16 mouse cellular contexts compared by ENCODE assay signal in the genomic region with DNA sequence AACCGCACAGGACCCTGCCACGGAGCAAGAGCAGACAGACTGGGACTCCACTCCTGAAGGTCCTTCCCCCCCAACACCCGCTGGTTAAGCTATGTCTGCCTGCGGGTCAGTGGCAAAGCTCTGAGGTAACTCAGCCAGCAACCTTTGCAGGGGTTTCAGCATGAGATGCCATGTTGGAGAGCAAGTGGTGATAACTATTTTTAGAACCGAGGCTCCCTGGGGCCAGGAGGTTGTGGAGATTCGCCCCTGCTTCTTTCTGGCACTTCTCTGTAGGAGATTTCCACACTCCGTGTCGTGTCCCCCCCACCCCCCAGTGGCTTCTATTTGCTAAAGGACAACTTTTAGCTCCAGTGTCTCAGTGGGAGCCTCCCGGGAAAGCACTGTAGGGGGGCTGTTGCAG.
"Had no signal": no experiment of that assay in that cellular context is flagged by ENCODE, and none has a peak within 500 bp of the region (broad histone marks: within the 10 kb centered on the region; RNA-seq: fewer than 3 reads in every experiment).

No protein-coding gene starts in this region.

- H3K36me3 ChIP-seq: limb, embryonic 15.5 days; liver, embryonic 13.5 days; lung, embryonic 15.5 days; midbrain, embryonic 15.5 days; neural tube, embryonic 12.5 days had no signal

- H3K9ac ChIP-seq: limb, embryonic 15.5 days; liver, embryonic 13.5 days; liver, postnatal 0 days; lung, embryonic 15.5 days; midbrain, embryonic 15.5 days; neural tube, embryonic 12.5 days had no signal

- DNase-seq: kidney, postnatal 36 days; layer of hippocampus, adult 9-11 months; layer of hippocampus, postnatal 36 days; liver, embryonic 13.5 days; liver, postnatal 0 days; lung, postnatal 14 days; thymus, adult 18-20 months; thymus, postnatal 36 days had no signal

- H3K4me2 ChIP-seq: limb, embryonic 15.5 days; liver, embryonic 13.5 days; lung, embryonic 15.5 days; midbrain, embryonic 11.5 days; midbrain, embryonic 15.5 days; neural tube, embryonic 12.5 days had no signal

- ATAC-seq: liver, postnatal 0 days; midbrain, embryonic 15.5 days had no signal

- H3K27ac ChIP-seq: kidney, postnatal 0 days; limb, embryonic 15.5 days; liver, embryonic 13.5 days; lung, embryonic 15.5 days; macrophage; midbrain, embryonic 15.5 days; neural tube, embryonic 12.5 days had no signal

- H3K27me3 ChIP-seq: limb, embryonic 15.5 days; liver, embryonic 13.5 days; lung, embryonic 15.5 days; midbrain, embryonic 15.5 days; neural tube, embryonic 12.5 days had no signal

- H3K4me1 ChIP-seq: liver, embryonic 13.5 days; midbrain, embryonic 15.5 days; neural tube, embryonic 12.5 days had no signal

- H3K4me3 ChIP-seq: limb, embryonic 15.5 days; liver, embryonic 13.5 days; lung, embryonic 15.5 days; megakaryocyte, embryonic 14.5 days; midbrain, embryonic 15.5 days; neural tube, embryonic 12.5 days had no signal

- H3K9me3 ChIP-seq: limb, embryonic 15.5 days; liver, embryonic 13.5 days; lung, embryonic 15.5 days; midbrain, embryonic 15.5 days; neural tube, embryonic 12.5 days had no signal
